Mouse (Mus musculus): ENCODE data around the gene Med11. TPM values are rescaled to one million over a fixed set of nuclear protein-coding genes. Genes with fewer than 3 reads are reported as not detected.
A peak's percentile ranks its signal among the peaks of the same experiment; 100 is the strongest.

Gene Med11
- polyA plus RNA-seq, 1 experiment from 2014 or later = 41.7 TPM

DNA sequence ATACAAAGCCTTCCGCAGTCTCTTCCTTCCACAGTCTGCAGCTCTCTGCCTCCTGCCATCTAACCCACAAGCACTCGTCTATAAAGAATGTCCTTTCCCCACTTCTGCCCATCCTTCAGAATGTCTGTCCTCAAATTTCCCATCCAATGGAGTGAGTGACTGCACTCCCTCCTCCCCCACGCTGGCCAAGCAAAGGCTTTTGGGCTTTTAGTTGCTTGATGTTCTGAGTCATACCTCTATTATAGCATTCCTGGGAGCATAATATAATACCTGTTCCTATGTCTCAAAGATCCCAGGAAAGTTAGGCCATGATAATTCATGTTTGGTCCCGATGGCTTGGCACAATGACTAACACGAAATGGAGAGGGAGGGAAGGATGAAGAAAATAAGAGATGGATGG is 20.1 kb upstream of the Med11 start:
- ATAC-seq = no peak
- Histone ChIP-seq H3K4me3 (ENCODE audit: low read length) (no peak overlapping the region), H3K4me1 (ENCODE audit: control insufficient read depth, insufficient read depth, low read length) (peaks cover 16% of the 10 kb centered on the region), H3K4me2 (ENCODE audit: low read depth, low read length) (peak overlapping the region; percentile 93; the same call in 1 of the 2 replicates), H3K27me3 (replicated peaks; ENCODE audit: control insufficient read depth, insufficient read depth, low read length) (no peaks in the 10 kb centered on the region), H3K9ac (ENCODE audit: low read depth, low read length) (no peak overlapping the region), H3K36me3 (ENCODE audit: control insufficient read depth, insufficient read depth, low read length) (no peaks in the 10 kb centered on the region), H3K27ac (ENCODE audit: low read length) (peak overlapping the region; percentile 54), H3K9me3 (ENCODE audit: control insufficient read depth, low read length) (no peaks in the 10 kb centered on the region)
- WGBS = 30% methylated on average over 5 of the region's 5 CpGs

DNA sequence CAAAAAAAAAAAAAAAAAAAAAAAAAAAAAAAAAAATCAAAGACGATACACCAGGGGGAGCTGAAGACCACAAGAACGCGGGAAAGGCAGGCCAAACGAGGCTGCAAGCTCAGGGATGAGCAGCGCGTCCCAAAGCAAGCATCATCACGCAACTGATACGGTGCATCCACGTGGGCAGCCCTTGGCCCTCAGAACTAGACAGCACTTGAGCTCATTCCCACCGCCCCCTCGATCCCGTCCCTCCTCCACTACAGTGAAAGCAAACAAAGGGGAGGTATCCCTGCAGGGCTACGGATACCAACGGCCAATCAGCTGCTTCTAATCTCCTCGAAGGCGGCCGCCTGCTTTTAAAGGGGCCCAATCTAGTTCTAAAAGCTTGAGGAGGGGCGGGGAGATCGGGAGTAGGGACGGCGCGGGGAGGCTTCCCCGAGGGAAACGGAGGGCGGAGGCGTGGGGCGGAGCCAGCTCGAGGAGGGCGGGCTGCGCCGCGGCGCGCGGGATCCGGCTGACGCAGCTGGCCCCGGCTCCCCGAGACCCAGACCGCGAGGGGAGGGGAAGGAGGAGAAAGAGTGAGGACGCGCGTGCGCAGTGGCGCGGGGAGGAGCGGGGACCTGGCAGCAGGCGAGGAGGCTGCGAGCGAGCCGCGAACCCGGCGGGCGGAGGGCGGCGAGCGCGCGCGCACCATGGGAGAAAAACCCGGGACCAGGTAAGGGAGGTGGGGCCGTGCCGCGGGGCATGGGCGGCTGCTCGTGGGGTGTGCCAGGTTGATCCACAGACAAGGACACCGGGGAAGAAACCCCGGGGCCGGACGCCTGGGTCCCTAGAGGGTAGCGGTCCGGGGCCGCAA is 19.4 kb upstream of the Med11 start, which contains the start of gene Arrb2:
Arrb2 (plus strand) TSS at position 588 of the 847 bp plus-strand sequence.
- WGBS = 2% methylated on average over 70 of the region's 75 CpGs
- Histone ChIP-seq H3K9me3 (ENCODE audit: control insufficient read depth, low read length) (no peaks in the 10 kb centered on the region), H3K27ac (ENCODE audit: low read length) (peak within 1 kb of the TSS; percentile 66), H3K27me3 (replicated peaks; ENCODE audit: control insufficient read depth, insufficient read depth, low read length) (no peaks in the 10 kb centered on the region), H3K4me3 (ENCODE audit: low read length) (peak within 1 kb of the TSS; percentile 79), H3K9ac (ENCODE audit: low read depth, low read length) (peak within 1 kb of the TSS; percentile 82), H3K4me1 (ENCODE audit: control insufficient read depth, insufficient read depth, low read length) (peaks cover 16% of the 10 kb centered on the region), H3K36me3 (ENCODE audit: control insufficient read depth, insufficient read depth, low read length) (0 out of 2 replicates have a peak, but pooled peaks cover 2% of the 10 kb centered on the region), H3K4me2 (ENCODE audit: low read depth, low read length) (peak within 1 kb of the TSS; percentile 93)
- peak; percentile 98 for ATAC-seq

DNA sequence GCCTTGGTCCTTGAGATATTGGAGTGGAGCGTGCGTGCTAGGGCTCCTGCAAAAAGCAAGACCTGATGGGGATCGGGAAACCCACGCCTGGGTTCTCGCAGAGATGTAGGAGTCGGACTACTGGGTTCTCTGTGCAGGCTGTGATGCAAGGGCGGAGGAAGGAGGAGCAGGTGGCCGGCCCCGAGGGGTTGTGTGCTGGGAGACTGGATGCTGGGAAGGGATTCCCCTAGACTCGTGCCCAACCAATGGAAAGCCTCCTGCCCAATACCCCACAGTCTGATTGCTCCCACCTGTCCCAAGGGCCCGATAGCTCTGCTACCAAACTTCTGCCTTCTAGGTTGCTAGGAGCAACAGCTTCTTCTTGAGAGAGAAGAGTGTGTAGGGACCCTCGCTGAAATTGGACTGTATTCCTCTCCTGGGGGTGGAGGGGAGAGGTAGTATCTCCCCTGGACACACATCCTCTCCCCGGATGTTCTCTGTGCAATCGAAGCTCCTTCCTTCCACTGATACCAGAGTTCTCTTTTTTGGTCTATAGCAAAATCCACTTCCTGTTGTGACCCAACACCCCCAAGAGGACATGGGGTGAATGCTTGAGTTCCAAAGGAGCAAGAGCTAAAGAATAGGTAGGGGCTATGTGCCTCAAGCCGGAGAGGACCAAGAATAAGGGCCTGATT is 18.7 kb upstream of the Med11 start:
- Histone ChIP-seq H3K4me2 (ENCODE audit: low read depth, low read length) (peak overlapping the region; percentile 93), H3K9me3 (ENCODE audit: control insufficient read depth, low read length) (no peaks in the 10 kb centered on the region), H3K36me3 (ENCODE audit: control insufficient read depth, insufficient read depth, low read length) (0 out of 2 replicates have a peak, but pooled peaks cover 2% of the 10 kb centered on the region), H3K9ac (ENCODE audit: low read depth, low read length) (peak overlapping the region; percentile 82), H3K4me1 (ENCODE audit: control insufficient read depth, insufficient read depth, low read length) (peaks cover 16% of the 10 kb centered on the region), H3K27me3 (replicated peaks; ENCODE audit: control insufficient read depth, insufficient read depth, low read length) (no peaks in the 10 kb centered on the region), H3K27ac (ENCODE audit: low read length) (peak overlapping the region; percentile 66), H3K4me3 (ENCODE audit: low read length) (peak overlapping the region; percentile 79)
- no peak; the same call in 1 of the 2 replicates for ATAC-seq
- WGBS = 9% methylated on average over 15 of the region's 15 CpGs

DNA sequence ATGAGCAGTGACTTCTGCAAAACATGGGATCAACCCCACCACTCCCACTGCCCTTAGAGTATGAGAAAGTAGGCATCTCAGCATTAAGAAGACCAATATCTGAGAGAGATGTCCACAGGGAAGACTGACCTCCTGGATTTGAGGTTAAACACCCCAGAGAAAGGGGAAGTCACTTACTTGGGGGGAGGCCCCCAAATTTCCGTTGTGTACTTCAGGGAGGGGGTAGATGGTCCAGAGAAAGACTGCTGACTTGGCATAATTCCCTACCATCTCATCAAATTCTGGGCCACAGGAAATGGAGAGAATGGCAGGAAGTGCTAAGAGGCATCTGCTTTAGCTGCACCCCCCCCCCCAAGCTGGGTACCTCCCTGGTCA is 18.2 kb upstream of the Med11 start:
- WGBS = 87% methylated on average over 1 of the region's 1 CpGs
- H3K27ac ChIP-seq (ENCODE audit: low read length) = no peak overlapping the region
- H3K4me3 ChIP-seq (ENCODE audit: low read length) = peak overlapping the region; percentile 79
- H3K9me3 ChIP-seq (ENCODE audit: control insufficient read depth, low read length) = no peaks in the 10 kb centered on the region
- peak overlapping the region; percentile 82; the same call in 1 of the 2 replicates for H3K9ac ChIP-seq (ENCODE audit: low read depth, low read length)
- H3K4me2 ChIP-seq (ENCODE audit: low read depth, low read length) = peak overlapping the region; percentile 93
- 0 out of 2 replicates have a peak, but pooled peaks cover 5% of the 10 kb centered on the region for H3K36me3 ChIP-seq (ENCODE audit: control insufficient read depth, insufficient read depth, low read length)
- no peak for ATAC-seq
- H3K27me3 ChIP-seq (replicated peaks; ENCODE audit: control insufficient read depth, insufficient read depth, low read length) = no peaks in the 10 kb centered on the region
- H3K4me1 ChIP-seq (ENCODE audit: control insufficient read depth, insufficient read depth, low read length) = peaks cover 16% of the 10 kb centered on the region

DNA sequence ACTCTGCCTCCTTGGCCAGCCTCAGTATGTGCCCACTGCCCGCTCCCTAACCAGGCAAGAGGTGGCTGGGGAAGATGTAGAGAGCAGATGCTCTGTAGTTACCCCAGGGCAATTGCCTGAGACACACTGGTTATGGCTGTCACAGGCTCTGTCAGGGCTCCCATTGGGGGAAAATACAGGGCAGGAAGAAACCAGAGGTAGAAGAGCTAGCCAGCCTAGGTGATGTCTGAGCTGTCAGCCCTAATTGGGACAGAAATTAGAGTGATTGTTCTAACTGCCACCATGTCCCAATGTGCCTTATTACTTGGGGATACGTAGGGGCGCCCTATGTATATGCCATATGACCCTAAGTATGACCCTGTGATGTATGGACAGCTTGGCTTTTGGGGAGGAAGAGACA is 17.8 kb upstream of the Med11 start:
- no peak overlapping the region for H3K9ac ChIP-seq (ENCODE audit: low read depth, low read length)
- peak overlapping the region; percentile 79; the same call in 1 of the 2 replicates for H3K4me3 ChIP-seq (ENCODE audit: low read length)
- H3K9me3 ChIP-seq (ENCODE audit: control insufficient read depth, low read length) = no peaks in the 10 kb centered on the region
- no peaks in the 10 kb centered on the region for H3K27me3 ChIP-seq (replicated peaks; ENCODE audit: control insufficient read depth, insufficient read depth, low read length)
- no peak overlapping the region for H3K27ac ChIP-seq (ENCODE audit: low read length)
- no peak for ATAC-seq
- peaks cover 16% of the 10 kb centered on the region for H3K4me1 ChIP-seq (ENCODE audit: control insufficient read depth, insufficient read depth, low read length)
- H3K4me2 ChIP-seq (ENCODE audit: low read depth, low read length) = peak overlapping the region; percentile 93; the same call in 1 of the 2 replicates
- H3K36me3 ChIP-seq (ENCODE audit: control insufficient read depth, insufficient read depth, low read length) = 0 out of 2 replicates have a peak, but pooled peaks cover 5% of the 10 kb centered on the region
- WGBS = 91% methylated on average over 3 of the region's 3 CpGs

DNA sequence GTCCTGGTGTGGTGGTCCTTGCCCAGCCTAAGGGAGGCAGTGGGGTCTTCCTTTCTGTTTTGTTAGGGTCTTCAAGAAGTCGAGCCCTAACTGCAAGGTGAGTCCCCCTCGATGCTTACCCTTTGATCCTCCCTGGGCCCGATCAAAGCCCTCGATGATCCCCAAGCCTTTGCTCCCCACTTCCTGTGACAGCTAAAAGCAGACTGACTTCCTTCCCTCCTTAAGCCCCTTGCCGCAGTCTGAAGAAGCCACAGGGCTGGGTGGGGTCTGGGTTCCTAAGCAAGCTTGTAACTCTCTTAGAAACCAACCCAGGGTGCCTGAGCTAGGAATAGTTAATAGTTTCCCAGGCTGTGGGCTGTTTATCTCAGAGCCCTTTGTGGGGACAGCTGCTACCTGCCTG is 16.2 kb upstream of the Med11 start:
- ATAC-seq = no peak
- peaks cover 16% of the 10 kb centered on the region for H3K4me1 ChIP-seq (ENCODE audit: control insufficient read depth, insufficient read depth, low read length)
- 0 out of 2 replicates have a peak, but pooled peaks cover 5% of the 10 kb centered on the region for H3K36me3 ChIP-seq (ENCODE audit: control insufficient read depth, insufficient read depth, low read length)
- H3K4me2 ChIP-seq (ENCODE audit: low read depth, low read length) = no peak overlapping the region
- no peak overlapping the region for H3K4me3 ChIP-seq (ENCODE audit: low read length)
- H3K27me3 ChIP-seq (replicated peaks; ENCODE audit: control insufficient read depth, insufficient read depth, low read length) = no peaks in the 10 kb centered on the region
- no peaks in the 10 kb centered on the region for H3K9me3 ChIP-seq (ENCODE audit: control insufficient read depth, low read length)
- no peak overlapping the region for H3K27ac ChIP-seq (ENCODE audit: low read length)
- 67% methylated on average over 5 of the region's 5 CpGs for WGBS
- H3K9ac ChIP-seq (ENCODE audit: low read depth, low read length) = peak overlapping the region; percentile 22; the same call in 1 of the 2 replicates

DNA sequence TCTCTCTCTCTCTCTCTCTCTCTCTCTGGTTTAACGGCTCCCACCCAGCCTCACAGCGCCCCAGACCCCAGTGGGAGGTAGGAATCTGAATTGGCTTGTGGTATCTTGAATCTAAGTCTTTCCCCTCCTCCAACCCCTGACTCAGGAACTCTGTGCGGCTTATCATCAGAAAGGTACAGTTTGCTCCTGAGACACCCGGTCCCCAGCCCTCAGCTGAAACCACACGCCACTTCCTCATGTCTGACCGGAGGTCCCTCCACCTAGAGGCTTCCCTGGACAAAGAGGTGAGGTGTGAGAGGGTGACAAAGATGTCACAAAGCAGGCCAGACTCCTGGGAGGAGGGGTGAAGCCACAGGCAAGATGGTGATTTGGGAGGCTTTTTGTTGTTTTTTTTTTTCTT is 14.3 kb upstream of the Med11 start:
- no peak overlapping the region for H3K27ac ChIP-seq (ENCODE audit: low read length)
- ATAC-seq = no peak
- H3K27me3 ChIP-seq (replicated peaks; ENCODE audit: control insufficient read depth, insufficient read depth, low read length) = no peaks in the 10 kb centered on the region
- 0 out of 2 replicates have a peak, but pooled peaks cover 5% of the 10 kb centered on the region for H3K36me3 ChIP-seq (ENCODE audit: control insufficient read depth, insufficient read depth, low read length)
- peaks cover 13% of the 10 kb centered on the region for H3K4me1 ChIP-seq (ENCODE audit: control insufficient read depth, insufficient read depth, low read length)
- no peak overlapping the region for H3K9ac ChIP-seq (ENCODE audit: low read depth, low read length)
- no peak overlapping the region for H3K4me2 ChIP-seq (ENCODE audit: low read depth, low read length)
- H3K9me3 ChIP-seq (ENCODE audit: control insufficient read depth, low read length) = no peaks in the 10 kb centered on the region
- H3K4me3 ChIP-seq (ENCODE audit: low read length) = no peak overlapping the region
- WGBS = 77% methylated on average over 6 of the region's 6 CpGs

DNA sequence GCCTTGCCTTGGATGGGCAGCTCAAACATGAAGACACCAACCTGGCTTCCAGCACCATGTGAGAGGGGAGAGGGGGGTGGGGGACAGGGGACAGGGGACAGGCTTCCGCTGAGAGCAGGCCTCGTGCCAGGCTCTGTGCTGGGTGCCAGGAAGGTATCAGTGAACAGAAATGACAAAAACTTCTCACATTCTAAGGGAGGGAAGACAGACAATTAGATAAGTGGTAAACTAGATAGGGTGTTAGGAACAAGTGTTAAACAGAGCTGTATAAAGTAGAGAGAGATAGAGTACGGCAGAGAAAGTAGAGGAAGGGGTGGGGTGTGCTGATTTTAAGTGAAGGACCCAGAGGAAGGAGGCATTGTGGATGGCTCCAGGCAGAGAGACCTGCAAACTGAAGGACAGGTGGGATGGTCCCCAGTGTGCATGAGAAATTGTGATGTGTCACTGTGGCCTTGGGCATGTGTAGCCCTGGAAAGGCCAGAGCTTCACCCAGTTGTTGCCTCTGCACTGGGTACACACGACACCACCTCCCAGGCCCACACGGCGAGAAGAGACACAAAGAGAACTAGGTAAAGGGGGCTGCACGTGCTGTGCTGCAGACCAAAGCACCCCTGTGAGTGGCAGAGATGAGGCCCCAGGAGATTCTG is 12.9 kb upstream of the Med11 start:
- 92% methylated on average over 7 of the region's 7 CpGs for WGBS
- no peak for ATAC-seq

DNA sequence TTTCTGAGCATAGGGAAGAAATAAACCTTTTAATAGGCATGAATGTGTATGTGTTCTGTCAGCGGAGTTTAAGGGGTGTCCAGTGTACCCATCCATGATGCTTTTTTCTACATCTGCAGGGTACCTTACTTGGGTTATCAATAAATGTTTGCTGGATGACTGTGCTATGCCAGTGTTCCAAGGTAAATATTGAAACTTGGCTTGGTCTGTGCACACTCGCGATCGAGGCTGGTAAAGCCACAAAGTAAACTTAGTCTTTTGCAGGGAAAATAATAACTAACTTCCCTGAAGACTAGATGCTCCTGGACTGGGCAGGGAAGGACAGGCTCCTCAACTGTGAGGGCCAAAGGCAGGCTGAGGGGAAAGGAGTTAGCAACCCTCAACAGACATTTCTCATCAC is 11.1 kb upstream of the Med11 start:
- Histone ChIP-seq H3K27me3 (replicated peaks; ENCODE audit: control insufficient read depth, insufficient read depth, low read length) (no peaks in the 10 kb centered on the region), H3K9ac (ENCODE audit: low read depth, low read length) (no peak overlapping the region), H3K36me3 (ENCODE audit: control insufficient read depth, insufficient read depth, low read length) (0 out of 2 replicates have a peak, but pooled peaks cover 5% of the 10 kb centered on the region), H3K4me2 (ENCODE audit: low read depth, low read length) (no peak overlapping the region), H3K4me3 (ENCODE audit: low read length) (no peak overlapping the region), H3K27ac (ENCODE audit: low read length) (no peak overlapping the region), H3K9me3 (ENCODE audit: control insufficient read depth, low read length) (no peaks in the 10 kb centered on the region), H3K4me1 (ENCODE audit: control insufficient read depth, insufficient read depth, low read length) (no peaks in the 10 kb centered on the region)
- WGBS = 75% methylated on average over 4 of the region's 4 CpGs
- no peak for ATAC-seq

More for the DNA sequence above, 12.9 kb upstream of the Med11 start:
- Histone ChIP-seq H3K27ac (ENCODE audit: low read length) (no peak overlapping the region), H3K4me3 (ENCODE audit: low read length) (no peak overlapping the region), H3K4me2 (ENCODE audit: low read depth, low read length) (no peak overlapping the region), H3K9ac (ENCODE audit: low read depth, low read length) (0 out of 2 replicates have a peak overlapping the region, but pooled peaks have one; percentile 21), H3K9me3 (ENCODE audit: control insufficient read depth, low read length) (no peaks in the 10 kb centered on the region), H3K27me3 (replicated peaks; ENCODE audit: control insufficient read depth, insufficient read depth, low read length) (no peaks in the 10 kb centered on the region), H3K4me1 (ENCODE audit: control insufficient read depth, insufficient read depth, low read length) (peaks cover 3% of the 10 kb centered on the region), H3K36me3 (ENCODE audit: control insufficient read depth, insufficient read depth, low read length) (0 out of 2 replicates have a peak, but pooled peaks cover 5% of the 10 kb centered on the region)

Data from intestine, embryonic 16.5 days (tissue).